Mouse (Mus musculus): Measurements from ENCODE around the gene Def8.
"Not testable (repeated sequence)": the region's sequence is repeated elsewhere in the genome, so short reads cannot be mapped to it uniquely, and the experiment has no call there.

Def8 gene

GRCm38 (mm10) chr8:123431616-123432365 lies 8.5 kb downstream of the Def8 start:
- DNase-seq (ENCODE audit: extremely low spot score, low read depth, low spot score): no peak

- no peak for DNase-seq (ENCODE audit: extremely low spot score, low read depth, low spot score)
These were observed 9.1 kb downstream of the Def8 start for GRCm38 (mm10) chr8:123432381-123432780.

- not testable (repeated sequence) for DNase-seq (ENCODE audit: extremely low spot score, low read depth, low spot score)
These were observed 10.1 kb downstream of the Def8 start for GRCm38 (mm10) chr8:123433241-123433974.

GRCm38 (mm10) chr8:123441788-123442187 lies 18.5 kb downstream of the Def8 start:
- DNase-seq (ENCODE audit: extremely low spot score, low read depth, low spot score): no peak

GRCm38 (mm10) chr8:123442351-123442750 lies 19.0 kb downstream of the Def8 start:
- DNase-seq (ENCODE audit: extremely low spot score, low read depth, low spot score): no peak

GRCm38 (mm10) chr8:123442871-123443575 lies 19.7 kb downstream of the Def8 start:
- peak; percentile 74 for DNase-seq (ENCODE audit: extremely low spot score, low read depth, low spot score)

- DNase-seq (ENCODE audit: extremely low spot score, low read depth, low spot score): peak; percentile 20
These were observed 20.2 kb downstream of the Def8 start for GRCm38 (mm10) chr8:123443576-123443921.

GRCm38 (mm10) chr8:123444131-123444530 lies 20.8 kb downstream of the Def8 start:
- DNase-seq (ENCODE audit: extremely low spot score, low read depth, low spot score): no peak

- no peak for DNase-seq (ENCODE audit: extremely low spot score, low read depth, low spot score)
These were observed 22.7 kb downstream of the Def8 start for GRCm38 (mm10) chr8:123445981-123446380.

GRCm38 (mm10) chr8:123446799-123447198 lies 23.5 kb downstream of the Def8 start:
- no peak for DNase-seq (ENCODE audit: extremely low spot score, low read depth, low spot score)

GRCm38 (mm10) chr8:123450783-123451182 lies 27.5 kb downstream of the Def8 start:
- DNase-seq (ENCODE audit: extremely low spot score, low read depth, low spot score): no peak

GRCm38 (mm10) chr8:123451747-123452146 lies 28.4 kb downstream of the Def8 start:
- not testable (repeated sequence) for DNase-seq (ENCODE audit: extremely low spot score, low read depth, low spot score)

GRCm38 (mm10) chr8:123452149-123452548 lies 28.8 kb downstream of the Def8 start:
- DNase-seq (ENCODE audit: extremely low spot score, low read depth, low spot score): no peak

GRCm38 (mm10) chr8:123453291-123453690 lies 30.0 kb downstream of the Def8 start:
- DNase-seq (ENCODE audit: extremely low spot score, low read depth, low spot score): no peak

- DNase-seq (ENCODE audit: extremely low spot score, low read depth, low spot score): no peak
These were observed 30.6 kb downstream of the Def8 start for GRCm38 (mm10) chr8:123453951-123454350.

- no peak for DNase-seq (ENCODE audit: extremely low spot score, low read depth, low spot score)
These were observed 31.2 kb downstream of the Def8 start for GRCm38 (mm10) chr8:123454559-123454958.

- DNase-seq (ENCODE audit: extremely low spot score, low read depth, low spot score): no peak
These were observed 40.3 kb downstream of the Def8 start for GRCm38 (mm10) chr8:123463651-123464050.

- DNase-seq (ENCODE audit: extremely low spot score, low read depth, low spot score): no peak
These were observed 44.1 kb downstream of the Def8 start for GRCm38 (mm10) chr8:123467476-123467875.

GRCm38 (mm10) chr8:123472991-123473390 lies 49.7 kb downstream of the Def8 start:
- not testable (repeated sequence) for DNase-seq (ENCODE audit: extremely low spot score, low read depth, low spot score)

GRCm38 (mm10) chr8:123474549-123474948 lies 51.2 kb downstream of the Def8 start:
- DNase-seq (ENCODE audit: extremely low spot score, low read depth, low spot score): not testable (repeated sequence)

- DNase-seq (ENCODE audit: extremely low spot score, low read depth, low spot score): no peak
These were observed 53.8 kb downstream of the Def8 start for GRCm38 (mm10) chr8:123476911-123477736.

All from hindlimb bud, embryonic 11.5 days (tissue).